Mouse (Mus musculus): ENCODE data around the gene Ssu2. TPM values are rescaled to one million over a fixed set of nuclear protein-coding genes. Genes with fewer than 3 reads are reported as not detected.
A peak's percentile ranks its signal among the peaks of the same experiment; 100 is the strongest.

The Ssu2 gene
- total RNA-seq, 2 experiments from 2014 or later: 2.8 to 2.9 TPM

DNA sequence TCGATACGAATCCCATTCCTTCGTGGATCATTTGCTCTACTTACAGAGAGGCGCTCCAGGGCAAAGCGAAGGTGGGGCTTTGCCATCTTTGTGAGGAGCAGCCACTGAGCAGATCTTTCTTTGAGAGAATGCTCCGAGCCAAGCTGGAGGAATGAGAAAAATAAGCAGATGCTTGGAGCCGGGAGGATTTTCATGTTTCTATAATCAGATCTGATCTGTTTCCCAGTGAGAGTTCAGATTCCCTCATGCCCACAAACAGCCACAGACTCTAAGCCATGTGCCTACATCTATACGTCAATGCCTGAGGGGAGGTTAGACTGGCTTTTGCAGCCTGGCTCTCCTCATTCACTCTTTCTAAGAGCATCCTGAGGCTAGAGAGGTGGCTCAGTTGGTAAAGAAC is 27.1 kb downstream of the Ssu2 start:
- intact Hi-C loops (cut with DNase I): loop anchor here (5.0 to 10.0 kb wide), 3 partner anchors 53 to 334 kb away; partner anchors contain the start of genes Lmcd1 and Rad18
- no peak for DNase-seq (ENCODE audit: low spot score)

DNA sequence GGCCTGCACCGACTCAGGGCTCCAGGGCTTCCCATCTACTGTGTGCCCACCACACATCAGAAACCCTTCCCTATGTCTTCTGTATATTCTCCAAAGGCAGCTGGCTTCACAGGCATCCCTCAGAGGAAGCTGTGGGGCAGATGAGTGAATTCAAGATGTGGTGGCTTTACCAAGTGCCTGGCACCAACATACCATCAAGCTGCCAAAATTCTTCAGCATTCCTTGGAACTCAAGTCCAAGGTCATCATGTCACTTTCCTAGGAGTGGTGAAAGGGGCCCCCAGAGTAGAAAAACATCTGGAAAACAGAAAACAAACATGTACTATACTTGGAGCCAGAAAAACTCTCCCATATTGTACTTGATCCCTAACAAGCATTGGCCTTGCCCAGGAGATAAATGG is 28.5 kb downstream of the Ssu2 start:
- intact Hi-C loops (cut with DNase I): no loop called here
- DNase-seq (ENCODE audit: low spot score): no peak

DNA sequence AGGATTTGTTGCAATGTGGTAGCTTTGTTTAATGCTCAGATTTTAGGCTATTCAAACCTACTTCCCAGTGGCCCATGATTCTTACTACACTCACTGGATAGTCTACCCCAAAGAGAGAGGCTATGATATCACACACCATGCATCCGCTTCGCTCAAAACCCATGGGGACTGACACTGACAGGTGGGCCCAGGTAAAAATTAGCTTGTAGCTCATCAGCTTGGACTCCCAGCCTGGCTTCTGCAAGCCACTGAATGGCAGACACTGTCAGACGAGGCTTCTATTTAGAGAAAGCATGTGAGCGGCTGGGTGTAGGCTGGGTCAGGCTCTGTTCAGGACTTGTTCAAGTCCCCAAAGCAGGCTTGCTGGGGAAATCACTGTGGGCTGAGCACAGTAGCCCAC is 37.4 kb downstream of the Ssu2 start:
- intact Hi-C loops (cut with DNase I): no loop called here
- no peak for DNase-seq (ENCODE audit: low spot score)

DNA sequence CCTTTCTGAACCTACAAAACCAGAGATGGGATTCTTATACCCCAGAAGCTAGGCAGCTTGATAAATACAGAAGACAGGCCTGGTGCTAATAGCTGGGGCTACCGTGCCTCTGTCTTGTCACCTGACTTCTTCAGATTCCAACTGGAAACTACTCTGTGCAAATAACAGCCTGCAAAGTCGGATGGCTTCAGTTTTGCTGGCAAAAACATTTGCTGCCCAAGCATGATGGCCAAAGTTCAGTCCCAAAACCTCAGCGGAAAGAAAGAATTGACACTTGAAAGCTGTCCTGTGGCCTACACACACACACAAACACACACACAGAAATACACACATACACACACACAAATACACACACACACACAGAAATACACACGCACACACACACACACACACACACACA is 48.8 kb downstream of the Ssu2 start:
- no peak for DNase-seq (ENCODE audit: low spot score)
- intact Hi-C loops (cut with DNase I): no loop called here

DNA sequence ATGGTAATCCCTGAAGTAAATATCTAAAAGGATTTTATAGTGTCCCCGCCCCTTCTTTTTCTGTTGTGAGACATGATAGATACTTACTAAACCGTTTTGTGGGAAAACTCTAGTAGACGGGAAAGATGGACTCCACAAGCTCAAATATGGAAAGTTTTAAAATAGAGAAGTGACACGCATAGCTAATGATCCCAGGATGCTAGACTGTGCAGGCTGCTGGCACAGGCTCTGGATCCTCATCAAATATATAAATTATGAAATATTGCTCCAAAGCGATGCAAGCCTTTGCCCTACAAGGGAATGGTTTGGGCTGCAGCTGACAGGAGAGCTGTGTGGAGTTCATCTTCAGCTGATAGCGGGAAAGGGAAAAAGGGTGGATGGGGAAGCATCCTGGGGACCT is 50.2 kb downstream of the Ssu2 start:
- DNase-seq (ENCODE audit: low spot score): no peak
- intact Hi-C loops (cut with DNase I): no loop called here

DNA sequence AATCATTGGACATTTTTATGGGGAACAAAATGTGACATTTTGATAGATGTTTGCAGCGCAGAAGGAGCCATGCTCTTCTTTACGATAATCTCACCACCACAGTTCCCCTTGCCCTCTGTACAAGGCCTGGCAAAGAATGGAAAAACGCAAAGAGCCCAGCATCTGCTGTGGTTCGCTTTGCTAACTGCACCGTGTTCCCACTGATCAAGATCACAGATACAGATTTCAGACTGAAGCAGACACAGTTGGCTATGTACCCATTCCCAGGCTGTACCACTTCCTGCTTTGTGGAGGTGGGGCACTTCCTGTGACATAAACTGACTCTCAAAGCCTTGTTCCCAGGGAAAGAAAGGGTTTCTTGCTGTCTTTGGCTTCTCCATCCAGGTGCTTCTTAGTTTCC is 53.9 kb downstream of the Ssu2 start:
- DNase-seq (ENCODE audit: low spot score): no peak
- intact Hi-C loops (cut with DNase I): no loop called here

DNA sequence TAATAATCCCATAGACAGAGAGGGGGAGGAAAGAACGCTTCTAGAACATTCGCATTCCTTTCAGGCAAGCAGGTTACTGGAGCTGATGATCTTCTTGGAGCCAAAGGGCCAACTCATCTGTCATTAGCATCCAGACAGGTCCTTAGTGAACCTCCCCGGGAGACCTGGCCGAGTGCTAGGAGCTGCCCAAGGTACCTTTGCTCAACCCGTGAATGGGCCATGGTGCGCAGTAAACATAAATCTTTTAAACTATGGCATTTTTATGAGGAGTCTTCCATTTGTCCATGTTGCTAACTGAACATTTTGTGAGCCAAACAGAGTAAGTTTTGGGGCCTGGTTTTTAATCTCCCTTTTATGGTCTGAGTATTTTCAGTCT is 56.6 kb downstream of the Ssu2 start:
- intact Hi-C loops (cut with DNase I): no loop called here
- no peak for DNase-seq (ENCODE audit: low spot score)

DNA sequence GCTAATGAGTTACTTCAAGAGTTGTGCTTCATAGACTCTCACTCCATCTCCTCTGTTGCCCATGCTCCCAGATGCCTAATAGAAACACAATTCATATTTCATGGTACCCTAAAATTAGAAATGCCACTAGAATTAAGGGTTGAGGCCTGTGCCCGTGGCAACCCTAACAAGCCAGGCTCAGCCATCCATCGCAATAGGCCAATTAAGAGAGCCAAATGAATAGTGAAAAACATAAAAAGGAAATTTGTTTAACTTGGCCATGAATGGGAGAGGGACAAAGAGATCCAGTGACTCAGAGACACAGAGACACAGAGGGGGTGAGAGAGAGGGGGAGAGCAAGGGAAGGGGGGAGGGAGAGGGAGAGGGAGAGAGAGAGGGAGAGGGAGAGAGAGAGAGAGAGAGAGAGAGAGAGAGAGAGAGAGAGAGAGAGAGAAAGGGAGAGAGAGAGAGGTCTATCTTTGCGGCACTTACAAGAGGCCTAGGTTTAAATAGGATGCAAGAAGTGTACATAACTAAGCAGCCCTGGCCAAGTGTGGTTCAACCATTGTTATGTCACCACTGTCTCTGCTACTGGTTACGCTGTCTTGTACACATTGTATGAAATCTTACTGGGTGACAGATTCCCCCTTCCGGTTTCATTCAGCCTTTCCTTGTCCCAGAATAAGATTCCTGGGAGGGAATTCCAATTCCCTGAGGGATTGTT is 57.2 kb downstream of the Ssu2 start:
- no peak for DNase-seq (ENCODE audit: low spot score)
- intact Hi-C loops (cut with DNase I): no loop called here

DNA sequence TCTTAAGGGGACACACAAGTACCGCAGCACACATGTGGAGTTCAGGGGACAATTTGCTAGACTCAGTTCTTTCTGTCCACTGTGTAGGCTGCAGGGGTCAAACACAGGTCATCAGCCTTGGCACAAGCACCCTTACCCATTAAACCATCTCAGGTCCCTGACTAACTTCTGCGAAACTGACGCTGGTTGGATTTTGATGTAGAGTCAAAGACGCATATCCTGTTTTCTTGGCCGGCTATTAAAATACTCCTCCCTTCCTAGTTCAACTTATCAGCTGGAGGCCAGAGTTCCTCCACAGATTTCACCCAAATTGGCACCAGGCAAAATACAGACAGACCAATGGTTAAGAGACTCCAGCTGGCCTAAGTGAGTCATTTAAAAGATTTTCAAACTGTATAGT is 60.0 kb downstream of the Ssu2 start:
- peak; percentile 28 for DNase-seq (ENCODE audit: low spot score)
- intact Hi-C loops (cut with DNase I): no loop called here

DNA sequence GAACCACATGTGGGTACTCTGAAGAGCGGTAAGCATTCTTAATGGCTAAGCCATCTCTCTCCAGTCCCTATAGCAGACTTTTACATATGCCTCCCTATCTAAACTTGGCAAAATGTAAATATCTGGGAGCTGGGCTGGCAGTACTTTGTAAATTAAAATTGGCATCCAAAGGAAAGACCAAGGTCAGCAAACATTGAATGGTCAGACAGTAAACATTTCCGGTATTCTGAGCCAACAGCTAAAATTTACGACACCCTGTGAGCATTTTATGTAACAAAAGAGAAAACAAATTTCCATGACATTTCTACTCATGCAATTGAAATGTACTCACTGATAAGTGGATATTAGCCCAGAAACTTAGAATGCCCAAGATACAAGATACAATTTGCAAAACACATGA is 62.6 kb downstream of the Ssu2 start:
- no peak for DNase-seq (ENCODE audit: low spot score)
- intact Hi-C loops (cut with DNase I): no loop called here

DNA sequence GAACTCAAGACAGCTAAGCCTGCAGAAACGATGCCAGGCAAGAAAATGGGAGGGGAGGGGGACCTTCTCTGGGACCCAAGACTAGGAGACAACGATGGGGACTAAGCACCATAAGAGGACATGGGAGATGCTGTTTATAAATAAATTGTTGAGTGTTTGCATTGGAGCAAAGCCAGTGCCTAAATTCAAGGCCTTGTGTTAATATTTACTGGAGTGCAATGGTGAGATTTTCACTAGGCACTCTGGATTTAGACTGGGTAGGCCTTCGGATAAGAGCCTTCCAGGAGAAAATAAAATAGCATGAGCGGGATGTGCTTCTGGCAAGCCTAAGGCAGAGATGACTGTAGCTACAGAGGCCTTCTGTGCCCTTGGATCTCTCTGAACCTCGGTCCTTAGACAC is 64.9 kb downstream of the Ssu2 start:
- no peak for DNase-seq (ENCODE audit: low spot score)
- intact Hi-C loops (cut with DNase I): no loop called here

DNA sequence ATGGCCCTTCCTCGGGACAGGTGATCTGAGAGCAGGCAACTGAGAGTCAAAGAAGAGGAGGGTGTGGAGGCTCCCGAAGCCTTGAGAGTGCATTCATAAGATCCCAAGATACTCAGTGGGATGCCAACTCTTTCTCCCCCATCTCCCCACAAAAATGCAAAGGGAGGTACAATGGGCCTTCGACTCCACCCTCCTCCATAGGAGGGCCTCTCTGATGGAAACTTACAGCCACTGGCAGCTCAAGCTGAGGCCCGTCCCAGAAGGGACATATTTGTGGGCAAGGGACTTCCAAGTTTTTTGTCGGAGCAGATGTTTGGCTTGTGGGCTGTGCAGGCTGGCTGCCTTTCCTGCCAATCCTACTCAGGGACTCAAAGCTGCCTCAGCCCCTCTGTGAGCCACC is 67.1 kb downstream of the Ssu2 start:
- DNase-seq (ENCODE audit: low spot score): no peak
- intact Hi-C loops (cut with DNase I): no loop called here

DNA sequence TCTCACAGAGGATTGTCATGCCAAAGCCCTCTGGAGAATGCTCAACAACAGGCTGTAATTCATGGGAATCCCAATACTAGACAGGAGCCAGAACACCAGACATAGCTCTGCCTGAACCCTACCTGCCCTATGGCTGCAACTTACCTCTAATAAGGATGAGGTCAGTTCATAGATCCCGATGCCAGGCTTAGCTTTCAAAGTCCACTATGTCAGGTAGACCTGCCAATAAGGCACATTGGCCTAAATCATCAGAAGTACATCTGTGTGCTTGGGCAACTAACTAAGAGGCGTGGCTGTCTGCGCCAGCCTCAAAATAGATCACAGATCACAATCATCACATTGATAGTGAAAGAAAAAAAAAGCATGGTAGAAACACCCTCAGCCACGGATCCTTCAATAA is 68.4 kb downstream of the Ssu2 start:
- intact Hi-C loops (cut with DNase I): no loop called here
- no peak for DNase-seq (ENCODE audit: low spot score)

DNA sequence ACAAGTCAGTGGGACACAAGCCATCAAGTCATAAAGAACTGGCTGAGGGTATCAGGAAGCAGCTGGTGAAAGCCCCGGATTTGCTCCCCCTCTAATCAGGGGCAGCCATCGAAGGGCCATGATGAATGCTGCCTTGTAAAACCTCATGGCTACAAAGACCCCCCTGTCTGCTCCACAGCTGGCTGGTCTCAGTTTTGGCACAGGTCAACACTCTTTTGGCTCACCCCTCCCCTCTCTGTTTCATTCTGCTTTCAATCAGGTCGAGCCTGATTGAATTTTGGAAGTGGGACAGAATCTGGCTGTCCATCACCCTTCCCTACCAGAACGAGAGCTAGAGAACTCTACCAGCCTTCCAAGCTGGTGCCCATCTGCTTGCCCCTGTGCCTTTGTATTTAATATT is 76.4 kb downstream of the Ssu2 start:
- DNase-seq (ENCODE audit: low spot score): no peak
- intact Hi-C loops (cut with DNase I): no loop called here

DNA sequence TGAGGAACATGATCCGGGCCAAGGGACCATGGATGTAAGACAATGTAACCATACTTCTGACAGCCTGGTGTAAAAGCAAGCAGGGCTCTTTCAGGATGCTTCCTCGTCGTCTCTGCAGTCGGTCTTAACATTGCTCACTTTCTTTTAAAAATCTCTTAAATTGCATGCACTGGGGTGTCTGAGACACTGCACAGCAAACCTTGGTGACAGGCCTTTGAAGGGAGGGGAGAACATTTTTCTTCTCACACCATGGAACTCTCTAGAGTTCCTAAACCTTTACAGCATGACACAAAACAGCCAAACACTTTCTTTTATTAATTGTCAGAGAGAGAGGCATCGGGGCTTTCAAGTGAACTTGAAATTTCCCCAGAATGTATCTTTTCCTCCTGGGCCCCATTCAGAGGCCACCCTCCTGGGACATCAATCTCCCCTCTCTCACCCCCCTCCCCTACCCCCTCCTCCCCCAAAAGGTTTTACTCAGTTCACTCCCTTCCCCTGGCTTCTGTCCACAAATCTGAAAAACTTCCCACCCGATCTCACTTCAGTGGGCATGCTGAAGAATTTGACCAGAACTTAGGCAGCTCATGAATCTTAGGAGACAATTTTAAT is 78.4 kb downstream of the Ssu2 start:
- no peak for DNase-seq (ENCODE audit: low spot score)
- intact Hi-C loops (cut with DNase I): loop anchor here (5.0 kb wide), 2 partner anchors 37 to 53 kb away; partner anchors contain the start of gene Lmcd1

Other genes with a start within 250 kb of the Ssu2 start
- 10 to 100 TPM; 33.6 to 45.2 TPM for gene Lmcd1, start 114.3 kb downstream of the Ssu2 start, total RNA-seq (2021)
- gene Cav3, start 71.5 kb upstream of the Ssu2 start, total RNA-seq (2021): 100 to 1,000 TPM; 115 to 120 TPM
- gene Oxtr, start 101.9 kb upstream of the Ssu2 start, total RNA-seq (2021): under 1 TPM; 0.31 to 0.48 TPM

Measured in heart, postnatal 25 days (tissue).